Mouse (Mus musculus): Measurements from ENCODE around the gene Auh.

Gene Auh

GRCm38 (mm10) chr13:52802482-52802881, 127.0 kb downstream of the Auh start:
- CTCF ChIA-PET: no interaction called here

GRCm38 (mm10) chr13:52800687-52801341, 128.7 kb downstream of the Auh start:
- CTCF ChIA-PET: no interaction called here

- CTCF ChIA-PET: no interaction called here
Measured at GRCm38 (mm10) chr13:52800091-52800490, 129.4 kb downstream of the Auh start.

- CTCF ChIA-PET: no interaction called here
Measured at GRCm38 (mm10) chr13:52794232-52794631, 135.2 kb downstream of the Auh start.

GRCm38 (mm10) chr13:52793434-52793989, 136.0 kb downstream of the Auh start:
- CTCF ChIA-PET: no interaction called here

- CTCF ChIA-PET: interaction anchor here (0.5 kb wide), 1 partner anchor 18 kb away, joined by 5 read pairs; no protein-coding TSS in a partner anchor
Measured at GRCm38 (mm10) chr13:52792242-52792844, 137.1 kb downstream of the Auh start.

GRCm38 (mm10) chr13:52790894-52791293, 138.6 kb downstream of the Auh start:
- CTCF ChIA-PET: no interaction called here

All from spleen, embryonic (tissue).